Mouse (Mus musculus): Measurements from ENCODE around the gene Zfp706.

DNA sequence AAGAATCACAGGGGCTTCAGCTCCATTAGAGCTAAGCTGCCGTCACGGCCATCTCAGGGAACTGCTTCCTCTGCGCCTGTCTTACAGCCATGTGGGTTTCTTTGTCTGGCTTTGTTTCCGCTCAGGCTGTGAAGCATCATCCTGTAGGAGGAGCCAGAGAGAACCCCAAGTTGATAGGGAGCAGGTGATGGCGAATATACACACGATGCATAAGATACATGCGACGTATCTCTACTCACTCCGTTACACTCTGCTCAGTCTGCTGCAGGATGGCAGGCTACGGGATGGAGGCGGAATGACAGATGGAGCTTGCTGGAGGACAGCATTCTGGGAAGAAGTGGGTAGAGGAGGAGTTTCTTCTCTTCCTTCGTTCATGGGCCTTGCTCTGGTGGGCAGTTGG lies 37.9 kb upstream of the Zfp706 start:
- TF ChIP-seq EP300 (IDR thresholded peaks at IDR 0.05; ENCODE audit: low read length), result no peak
- no peak for TF ChIP-seq MXI1 (IDR thresholded peaks at IDR 0.05; ENCODE audit: low read depth, low read length)
- no peak for TF ChIP-seq POLR2A (IDR thresholded peaks at IDR 0.05; ENCODE audit: low read depth, low read length)
- TF ChIP-seq CTCF (conservative IDR thresholded peaks at IDR 0.05 in 1 of 2, IDR thresholded peaks at IDR 0.05 in 1 of 2; ENCODE audit: low read depth in 2 of 2, low read length in 2 of 2), result peak in 1 of 2 experiments; percentile 17; a peak in 2 of 4 replicates
- TF ChIP-seq MAX (IDR thresholded peaks at IDR 0.05; ENCODE audit: low read length), result no peak
- no peak for TF ChIP-seq MAZ (IDR thresholded peaks at IDR 0.05; ENCODE audit: low read depth, low read length)
